Mouse (Mus musculus) megakaryocyte, embryonic 14.5 days (primary cell): ENCODE data around the gene Epop.

Source experiments
- FLI1 ChIP-seq: IDR thresholded peaks from 2 replicates; pipeline ENCODE4 v1.6.1; 2012; ENCODE audit warnings: low read length, inconsistent platforms, mixed read lengths
- GATA1 ChIP-seq: IDR thresholded peaks from 3 replicates; pipeline ENCODE4 v1.6.1; 2012; ENCODE audit warnings: mixed read lengths, low read length, inconsistent platforms, borderline replicate concordance

DNA sequence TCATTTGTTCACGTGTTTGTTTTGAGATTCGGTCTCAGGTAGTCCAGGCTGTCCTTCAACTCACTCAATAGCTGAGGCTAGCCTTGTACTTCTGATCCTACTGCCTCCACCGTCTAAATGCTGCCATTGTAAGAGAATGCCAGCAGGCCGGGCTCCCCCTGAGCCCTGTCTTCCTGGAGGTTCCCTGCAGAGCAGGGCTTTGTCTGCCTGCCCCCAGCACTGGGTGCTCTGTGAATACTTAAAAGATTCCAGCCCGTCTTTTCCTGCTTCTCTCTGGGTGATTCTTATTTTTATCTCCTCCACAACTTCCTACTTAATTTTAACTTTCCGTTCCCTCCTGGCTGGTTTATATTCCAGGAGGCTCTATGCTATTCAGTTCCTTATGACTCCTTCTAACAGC is 27.3 kb downstream of the Epop start:
- TF ChIP-seq GATA1: no peak
- no peak for TF ChIP-seq FLI1
